Mouse (Mus musculus): ENCODE measurements around the gene C5ar2. TPM values are rescaled to one million over a fixed set of nuclear protein-coding genes. Genes with fewer than 3 reads are reported as not detected.
"Not testable (repeated sequence)": the region's sequence is repeated elsewhere in the genome, so short reads cannot be mapped to it uniquely, and the experiment has no call there.

Gene C5ar2
- polyA plus RNA-seq, 1 experiment from 2014 or later, result 0.80 TPM

DNA sequence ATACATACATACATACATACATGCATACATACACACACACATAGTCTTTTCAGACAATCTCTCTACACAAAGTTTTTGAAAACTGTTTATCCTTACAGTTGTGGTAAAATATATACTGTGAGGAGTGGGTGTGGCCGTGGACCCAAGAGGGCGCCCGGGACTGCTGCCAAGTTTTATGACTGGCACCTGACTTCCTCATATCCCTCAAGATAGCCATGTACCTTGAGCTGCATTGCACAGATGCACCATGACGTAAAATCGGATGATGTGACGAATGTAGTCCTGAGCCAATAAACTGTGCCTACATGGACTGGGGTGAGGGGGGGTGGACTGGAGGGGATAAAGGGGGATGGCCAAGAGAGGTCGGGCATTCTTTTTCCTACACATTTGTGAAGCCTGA is 22.6 kb upstream of the C5ar2 start:
- not testable (repeated sequence) for H3K9ac ChIP-seq (ENCODE audit: low read length)
- whole genome bisulfite sequencing, result 79% methylated on average over 7 of the region's 7 CpGs

GRCm38 (mm10) chr7:16265856-16266255 is 21.9 kb upstream of the C5ar2 start:
- Histone ChIP-seq H3K4me2 (ENCODE audit: low read length) (no peak overlapping the region), H3K4me1 (ENCODE audit: control insufficient read depth in 2 of 2, insufficient read depth in 2 of 2, low read length in 2 of 2) (no peaks in the 10 kb centered on the region), H3K36me3 (ENCODE audit: control insufficient read depth, insufficient read depth, low read length) (no peaks in the 10 kb centered on the region), H3K27ac (replicated peaks in 1 of 2; ENCODE audit: control insufficient read depth in 1 of 2, insufficient read depth in 1 of 2, low read depth in 2 of 2, low read length in 2 of 2) (no peak overlapping the region), H3K9me3 (ENCODE audit: control insufficient read depth, low read length) (0 out of 2 replicates have a peak, but pooled peaks cover 7% of the 10 kb centered on the region), H3K9ac (ENCODE audit: low read length) (no peak overlapping the region), H3K4me3 (ENCODE audit: control insufficient read depth in 1 of 2, insufficient read depth in 1 of 2, low read depth in 1 of 2, low read length in 2 of 2) (no peak overlapping the region), H3K27me3 (ENCODE audit: control insufficient read depth, insufficient read depth, low read length) (no peaks in the 10 kb centered on the region)
- no peak for ATAC-seq (ENCODE audit: insufficient number of reproducible peaks, insufficient read depth, low FRiP score, low read depth)
- 80% methylated on average over 11 of the region's 11 CpGs for WGBS

More for the DNA sequence above, 22.6 kb upstream of the C5ar2 start:
- H3K27me3 ChIP-seq (ENCODE audit: control insufficient read depth, insufficient read depth, low read length); H3K4me2 ChIP-seq (ENCODE audit: low read length); H3K27ac ChIP-seq (replicated peaks in 1 of 2; ENCODE audit: control insufficient read depth in 1 of 2, insufficient read depth in 1 of 2, low read depth in 2 of 2, low read length in 2 of 2); H3K4me1 ChIP-seq (ENCODE audit: control insufficient read depth in 2 of 2, insufficient read depth in 2 of 2, low read length in 2 of 2); H3K9me3 ChIP-seq (ENCODE audit: control insufficient read depth, low read length); H3K4me3 ChIP-seq (ENCODE audit: control insufficient read depth in 1 of 2, insufficient read depth in 1 of 2, low read depth in 1 of 2, low read length in 2 of 2); ATAC-seq (ENCODE audit: insufficient number of reproducible peaks, insufficient read depth, low FRiP score, low read depth); H3K36me3 ChIP-seq (ENCODE audit: control insufficient read depth, insufficient read depth, low read length): not testable (repeated sequence)

GRCm38 (mm10) chr7:16263843-16264242 is 19.9 kb upstream of the C5ar2 start:
- Histone ChIP-seq H3K9ac (ENCODE audit: low read length) (no peak overlapping the region), H3K27ac (replicated peaks in 1 of 2; ENCODE audit: control insufficient read depth in 1 of 2, insufficient read depth in 1 of 2, low read depth in 2 of 2, low read length in 2 of 2) (no peak overlapping the region), H3K36me3 (ENCODE audit: control insufficient read depth, insufficient read depth, low read length) (no peaks in the 10 kb centered on the region), H3K4me1 (ENCODE audit: control insufficient read depth in 2 of 2, insufficient read depth in 2 of 2, low read length in 2 of 2) (no peaks in the 10 kb centered on the region), H3K9me3 (ENCODE audit: control insufficient read depth, low read length) (0 out of 2 replicates have a peak, but pooled peaks cover 7% of the 10 kb centered on the region), H3K4me2 (ENCODE audit: low read length) (no peak overlapping the region), H3K4me3 (ENCODE audit: control insufficient read depth in 1 of 2, insufficient read depth in 1 of 2, low read depth in 1 of 2, low read length in 2 of 2) (no peak overlapping the region), H3K27me3 (ENCODE audit: control insufficient read depth, insufficient read depth, low read length) (no peaks in the 10 kb centered on the region)
- ATAC-seq (ENCODE audit: insufficient number of reproducible peaks, insufficient read depth, low FRiP score, low read depth), result no peak
- 73% methylated on average over 5 of the region's 5 CpGs for WGBS

DNA sequence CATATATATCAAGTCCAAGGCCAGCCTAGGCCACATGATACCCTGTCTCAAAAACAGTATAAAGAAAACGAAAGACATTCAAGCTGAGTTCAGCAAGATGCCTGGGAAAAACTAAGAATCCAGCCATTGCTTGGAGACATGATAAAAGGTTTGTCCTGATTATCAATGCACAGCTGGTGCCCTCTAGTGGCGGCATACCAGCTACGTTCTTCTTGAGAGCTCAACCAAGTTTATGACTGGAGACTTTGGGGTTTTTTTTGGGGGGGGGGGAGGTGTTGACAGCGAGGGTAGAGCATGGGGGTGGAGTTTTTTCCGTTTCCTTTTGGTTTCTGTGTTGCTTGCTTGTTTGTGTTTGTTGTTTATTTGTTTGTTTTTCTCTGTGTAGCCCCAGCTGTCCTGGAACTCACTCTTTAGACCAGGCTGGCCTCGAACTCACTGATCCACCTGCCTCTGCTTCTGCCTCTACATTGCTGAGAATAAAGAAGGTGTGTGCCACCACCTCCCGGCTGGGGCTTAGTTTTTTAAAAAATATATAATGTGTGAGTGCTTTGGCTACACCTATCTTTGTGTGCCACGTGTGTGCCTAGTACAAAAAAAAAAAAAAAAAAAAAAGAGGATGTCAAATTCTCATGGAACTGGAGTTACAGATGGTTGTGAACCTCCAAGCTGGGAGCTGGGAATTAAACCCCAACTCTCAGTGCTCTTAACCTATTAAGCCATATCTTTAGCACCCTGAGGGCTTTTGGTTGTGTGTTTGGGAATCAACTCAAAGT is 19.2 kb upstream of the C5ar2 start:
- Histone ChIP-seq H3K4me3 (ENCODE audit: control insufficient read depth in 1 of 2, insufficient read depth in 1 of 2, low read depth in 1 of 2, low read length in 2 of 2) (no peak overlapping the region), H3K36me3 (ENCODE audit: control insufficient read depth, insufficient read depth, low read length) (no peaks in the 10 kb centered on the region), H3K27ac (replicated peaks in 1 of 2; ENCODE audit: control insufficient read depth in 1 of 2, insufficient read depth in 1 of 2, low read depth in 2 of 2, low read length in 2 of 2) (no peak overlapping the region), H3K4me1 (ENCODE audit: control insufficient read depth in 2 of 2, insufficient read depth in 2 of 2, low read length in 2 of 2) (no peaks in the 10 kb centered on the region), H3K4me2 (ENCODE audit: low read length) (no peak overlapping the region), H3K9ac (ENCODE audit: low read length) (no peak overlapping the region), H3K27me3 (ENCODE audit: control insufficient read depth, insufficient read depth, low read length) (no peaks in the 10 kb centered on the region), H3K9me3 (ENCODE audit: control insufficient read depth, low read length) (0 out of 2 replicates have a peak, but pooled peaks cover 7% of the 10 kb centered on the region)
- no peak for ATAC-seq (ENCODE audit: insufficient number of reproducible peaks, insufficient read depth, low FRiP score, low read depth)
- WGBS, result 26% methylated on average over 8 of the region's 8 CpGs

DNA sequence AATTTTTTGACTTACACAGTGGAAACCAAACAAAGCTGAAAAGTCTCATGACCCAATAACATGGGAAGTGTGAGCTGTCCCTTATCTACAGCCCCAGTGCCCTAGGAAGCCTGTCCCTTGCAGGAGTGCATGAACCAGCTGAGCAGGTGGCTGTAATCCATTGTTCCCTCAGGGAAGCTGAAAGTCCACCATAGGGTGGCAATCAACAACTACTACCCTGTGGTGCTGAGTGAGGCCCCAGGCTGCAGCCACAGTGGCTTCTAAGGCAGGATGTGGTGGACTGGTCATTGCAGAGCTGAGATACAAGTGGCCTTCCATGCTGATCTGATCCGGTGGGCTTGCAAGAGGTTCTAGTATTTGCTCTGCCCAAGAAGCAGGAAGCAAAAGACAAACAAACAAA is 17.1 kb upstream of the C5ar2 start:
- H3K4me3 ChIP-seq (ENCODE audit: control insufficient read depth in 1 of 2, insufficient read depth in 1 of 2, low read depth in 1 of 2, low read length in 2 of 2), result no peak overlapping the region

DNA sequence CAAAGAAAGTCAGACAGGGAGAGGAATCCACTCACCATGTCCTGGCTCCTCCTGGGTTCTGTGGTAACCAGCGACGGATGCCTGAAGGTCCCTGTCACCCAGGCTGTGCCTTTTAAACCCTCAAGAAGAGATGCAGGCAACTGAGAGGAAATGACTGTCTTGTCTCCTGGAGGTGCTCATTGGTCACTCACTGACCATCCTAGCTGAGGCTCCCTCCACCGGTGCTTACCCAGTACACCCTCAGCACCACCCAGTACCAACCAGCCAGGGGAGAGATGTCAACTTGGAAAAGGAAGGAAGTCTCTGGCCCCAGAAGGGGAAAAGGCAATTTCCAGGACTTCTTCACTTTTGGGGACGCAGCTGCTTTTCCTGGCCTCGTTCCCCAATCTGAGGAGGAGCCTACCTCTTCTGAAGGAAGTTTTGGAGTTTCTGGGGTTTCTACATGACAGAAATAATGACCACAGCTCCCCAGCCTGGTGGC is 15.2 kb upstream of the C5ar2 start, which contains the start of gene C5ar1:
Gene C5ar1 (minus strand): TSS at position 431 of the 481 bp plus-strand sequence.
- no peaks in the 10 kb centered on the region for H3K27me3 ChIP-seq (ENCODE audit: control insufficient read depth, insufficient read depth, low read length)
- H3K4me1 ChIP-seq (ENCODE audit: control insufficient read depth in 2 of 2, insufficient read depth in 2 of 2, low read length in 2 of 2), result no peaks in the 10 kb centered on the region
- no peak within 1 kb of the TSS for H3K9ac ChIP-seq (ENCODE audit: low read length)
- no peaks in the 10 kb centered on the region for H3K36me3 ChIP-seq (ENCODE audit: control insufficient read depth, insufficient read depth, low read length)
- WGBS, result 86% methylated on average over 5 of the region's 5 CpGs
- no peak within 1 kb of the TSS for H3K27ac ChIP-seq (replicated peaks in 1 of 2; ENCODE audit: control insufficient read depth in 1 of 2, insufficient read depth in 1 of 2, low read depth in 2 of 2, low read length in 2 of 2)
- no peak within 1 kb of the TSS for H3K4me3 ChIP-seq (ENCODE audit: control insufficient read depth in 1 of 2, insufficient read depth in 1 of 2, low read depth in 1 of 2, low read length in 2 of 2)
- no peak within 1 kb of the TSS for H3K4me2 ChIP-seq (ENCODE audit: low read length)
- H3K9me3 ChIP-seq (ENCODE audit: control insufficient read depth, low read length), result no peaks in the 10 kb centered on the region
- no peak for ATAC-seq (ENCODE audit: insufficient number of reproducible peaks, insufficient read depth, low FRiP score, low read depth)

More for the DNA sequence above, 17.1 kb upstream of the C5ar2 start:
- no peaks in the 10 kb centered on the region for H3K4me1 ChIP-seq (ENCODE audit: control insufficient read depth in 2 of 2, insufficient read depth in 2 of 2, low read length in 2 of 2)
- H3K9ac ChIP-seq (ENCODE audit: low read length), result no peak overlapping the region
- H3K36me3 ChIP-seq (ENCODE audit: control insufficient read depth, insufficient read depth, low read length), result no peaks in the 10 kb centered on the region
- H3K9me3 ChIP-seq (ENCODE audit: control insufficient read depth, low read length), result 0 out of 2 replicates have a peak, but pooled peaks cover 7% of the 10 kb centered on the region
- H3K27me3 ChIP-seq (ENCODE audit: control insufficient read depth, insufficient read depth, low read length), result no peaks in the 10 kb centered on the region
- H3K4me2 ChIP-seq (ENCODE audit: low read length), result no peak overlapping the region
- no peak overlapping the region for H3K27ac ChIP-seq (replicated peaks in 1 of 2; ENCODE audit: control insufficient read depth in 1 of 2, insufficient read depth in 1 of 2, low read depth in 2 of 2, low read length in 2 of 2)
- ATAC-seq (ENCODE audit: insufficient number of reproducible peaks, insufficient read depth, low FRiP score, low read depth), result no peak
- 47% methylated on average over 1 of the region's 1 CpGs for WGBS

DNA sequence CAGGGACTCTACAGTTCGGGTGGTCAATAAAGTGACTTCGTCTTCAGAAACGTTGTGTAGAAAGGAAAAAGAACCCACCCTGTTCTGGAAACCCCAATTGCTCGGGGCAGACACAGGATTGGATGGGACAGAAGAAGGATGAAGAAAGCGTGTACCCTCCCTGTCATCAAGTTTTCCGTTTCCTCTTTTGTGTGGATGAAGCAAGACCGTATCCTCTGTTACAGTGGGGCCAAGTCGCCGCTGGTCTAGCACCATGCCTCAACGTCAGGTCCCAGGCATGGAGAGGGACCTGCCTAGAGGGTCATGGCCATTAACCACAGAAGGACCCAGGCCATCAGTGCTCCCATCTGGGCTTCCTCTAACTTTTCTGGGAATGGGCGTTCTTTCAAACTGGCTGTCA is 13.9 kb upstream of the C5ar2 start:
- H3K27ac ChIP-seq (replicated peaks in 1 of 2; ENCODE audit: control insufficient read depth in 1 of 2, insufficient read depth in 1 of 2, low read depth in 2 of 2, low read length in 2 of 2), result no peak overlapping the region
- no peaks in the 10 kb centered on the region for H3K27me3 ChIP-seq (ENCODE audit: control insufficient read depth, insufficient read depth, low read length)
- no peaks in the 10 kb centered on the region for H3K36me3 ChIP-seq (ENCODE audit: control insufficient read depth, insufficient read depth, low read length)
- ATAC-seq (ENCODE audit: insufficient number of reproducible peaks, insufficient read depth, low FRiP score, low read depth), result no peak
- H3K9me3 ChIP-seq (ENCODE audit: control insufficient read depth, low read length), result no peaks in the 10 kb centered on the region
- H3K9ac ChIP-seq (ENCODE audit: low read length), result no peak overlapping the region
- no peak overlapping the region for H3K4me3 ChIP-seq (ENCODE audit: control insufficient read depth in 1 of 2, insufficient read depth in 1 of 2, low read depth in 1 of 2, low read length in 2 of 2)
- H3K4me1 ChIP-seq (ENCODE audit: control insufficient read depth in 2 of 2, insufficient read depth in 2 of 2, low read length in 2 of 2), result no peaks in the 10 kb centered on the region
- 82% methylated on average over 11 of the region's 11 CpGs for WGBS
- H3K4me2 ChIP-seq (ENCODE audit: low read length), result no peak overlapping the region
